Mouse (Mus musculus): Measurements from ENCODE around the gene Gmpr2.

GRCm38 (mm10) chr14:55660636-55661035 lies 11.1 kb upstream of the Gmpr2 start:
- TF ChIP-seq POLR2A (IDR thresholded peaks at IDR 0.05; ENCODE audit: control insufficient read depth, low read depth, low read length) (no peak), CTCF (IDR thresholded peaks at IDR 0.05; ENCODE audit: control insufficient read depth, insufficient read depth, insufficient replicate concordance, low read depth, low read length) (no peak)

All from testis, adult 2 months (tissue).